Mouse (Mus musculus) liver, postnatal 0 days (tissue): ENCODE measurements around the gene Rnd2.

Source experiments
- CTCF ChIP-seq: sonication (generic); IDR thresholded peaks from 2 replicates; pipeline ENCODE4 v1.5.1; 2016; ENCODE audit warnings: antibody characterized with exemption, low read depth
- EP300 ChIP-seq: IDR thresholded peaks from 2 replicates; pipeline ENCODE4 v1.6.1; 2016; ENCODE audit warnings: antibody characterized with exemption, low read depth, mild to moderate bottlenecking

- TF ChIP-seq CTCF (no peak), EP300 (no peak)
Measured at GRCm38 (mm10) chr11:101484814-101485213, 20.0 kb downstream of the Rnd2 start.
